Mouse (Mus musculus) neural tube, embryonic 12.5 days (tissue): ENCODE results near the gene Hpd. TPM values are rescaled to one million over a fixed set of nuclear protein-coding genes. Genes with fewer than 3 reads are reported as not detected.

Experiments used
- ATAC-seq: fragments of 200-750 bp; cut with Nextera tagmentation; 2 replicates; pipeline ENCODE4 v1.8.0; 2017; ENCODE audit warnings: low read depth, mild to moderate bottlenecking, moderate TSS enrichment, moderate library complexity; ENCODE audit not compliant: low FRiP score
- H3K27ac ChIP-seq: fragments of 300-500 bp; sonication (generic); 2 replicates; pipeline ENCODE4 v1.5.1; 2016
- H3K27me3 ChIP-seq: fragments of 300-500 bp; sonication (generic); replicated peaks from 2 replicates; pipeline ENCODE4 v1.6.1; 2016; ENCODE audit warnings: mild to moderate bottlenecking
- H3K36me3 ChIP-seq: fragments of 300-500 bp; sonication (generic); 2 replicates; pipeline ENCODE4 v1.6.1; 2016; ENCODE audit warnings: mild to moderate bottlenecking
- H3K4me1 ChIP-seq: fragments of 300-500 bp; sonication (generic); 2 replicates; pipeline ENCODE4 v1.6.1; 2016
- H3K4me2 ChIP-seq: fragments of 300-500 bp; sonication (generic); replicated peaks from 2 replicates; pipeline ENCODE4 v1.6.1; 2016; ENCODE audit warnings: mild to moderate bottlenecking
- H3K4me3 ChIP-seq: fragments of 300-500 bp; sonication (generic); 2 replicates; pipeline ENCODE4 v1.5.1; 2016
- H3K9ac ChIP-seq: fragments of 300-500 bp; sonication (generic); 2 replicates; pipeline ENCODE4 v1.6.1; 2016; ENCODE audit warnings: mild to moderate bottlenecking
- H3K9me3 ChIP-seq: fragments of 300-500 bp; sonication (generic); 2 replicates; pipeline ENCODE4 v1.6.1; 2016; ENCODE audit warnings: mild to moderate bottlenecking
- WGBS: fragments of 180-500 bp; shearing (Covaris S2); methylation state at CpG from one replicate; pipeline ENCODE4 v1.1.7; 2016; 5-methylcytosine and 5-hydroxymethylcytosine counted together
- polyA plus RNA-seq: library from polyadenylated mRNA; unstranded; fragments of >200 nt; fragmentation: Nextera tagmentation; extraction: Ambion mirVana; gene quantifications from 2 replicates; pipeline ENCODE4 v1.2.1, GENCODE M21; 2016

Hpd gene
- polyA plus RNA-seq, 1 experiment from 2014 or later = not detected

GRCm38 (mm10) chr5:123180390-123180789, 2.1 kb downstream of the Hpd start:
- no peak for ATAC-seq
- no peak overlapping the region for H3K9ac ChIP-seq
- WGBS = 93% methylated on average over 15 of the region's 15 CpGs
- no peak overlapping the region for H3K4me2 ChIP-seq
- H3K27ac ChIP-seq = no peak overlapping the region
- H3K4me3 ChIP-seq = no peak overlapping the region
- no peaks in the 10 kb centered on the region for H3K27me3 ChIP-seq
- H3K4me1 ChIP-seq = no peaks in the 10 kb centered on the region
- no peaks in the 10 kb centered on the region for H3K9me3 ChIP-seq
- H3K36me3 ChIP-seq = no peaks in the 10 kb centered on the region

DNA sequence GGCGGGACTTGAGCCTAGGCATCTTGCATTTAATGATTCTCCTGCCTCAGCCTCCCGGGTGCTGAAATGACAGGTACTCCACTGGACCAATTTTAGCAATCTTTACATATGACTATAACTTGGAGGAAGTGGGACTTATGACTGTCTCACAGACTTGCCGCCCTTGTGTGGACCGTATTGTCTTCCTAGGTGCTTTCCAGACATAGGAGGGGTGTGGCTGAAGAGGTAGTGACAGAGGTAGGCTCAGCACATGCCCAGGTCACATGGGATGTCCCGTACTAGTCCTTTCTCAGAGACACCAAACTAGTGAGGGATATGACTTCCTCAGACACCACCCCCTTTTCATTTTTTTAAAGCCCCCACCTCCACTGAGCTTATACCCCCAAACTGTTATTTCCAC, 3.7 kb downstream of the Hpd start:
- no peak for ATAC-seq
- no peak overlapping the region for H3K27ac ChIP-seq
- no peaks in the 10 kb centered on the region for H3K27me3 ChIP-seq
- H3K4me1 ChIP-seq = no peaks in the 10 kb centered on the region
- no peaks in the 10 kb centered on the region for H3K36me3 ChIP-seq
- no peak overlapping the region for H3K4me2 ChIP-seq
- H3K4me3 ChIP-seq = no peak overlapping the region
- no peaks in the 10 kb centered on the region for H3K9me3 ChIP-seq
- H3K9ac ChIP-seq = no peak overlapping the region
- 93% methylated on average over 5 of the region's 5 CpGs for WGBS

DNA sequence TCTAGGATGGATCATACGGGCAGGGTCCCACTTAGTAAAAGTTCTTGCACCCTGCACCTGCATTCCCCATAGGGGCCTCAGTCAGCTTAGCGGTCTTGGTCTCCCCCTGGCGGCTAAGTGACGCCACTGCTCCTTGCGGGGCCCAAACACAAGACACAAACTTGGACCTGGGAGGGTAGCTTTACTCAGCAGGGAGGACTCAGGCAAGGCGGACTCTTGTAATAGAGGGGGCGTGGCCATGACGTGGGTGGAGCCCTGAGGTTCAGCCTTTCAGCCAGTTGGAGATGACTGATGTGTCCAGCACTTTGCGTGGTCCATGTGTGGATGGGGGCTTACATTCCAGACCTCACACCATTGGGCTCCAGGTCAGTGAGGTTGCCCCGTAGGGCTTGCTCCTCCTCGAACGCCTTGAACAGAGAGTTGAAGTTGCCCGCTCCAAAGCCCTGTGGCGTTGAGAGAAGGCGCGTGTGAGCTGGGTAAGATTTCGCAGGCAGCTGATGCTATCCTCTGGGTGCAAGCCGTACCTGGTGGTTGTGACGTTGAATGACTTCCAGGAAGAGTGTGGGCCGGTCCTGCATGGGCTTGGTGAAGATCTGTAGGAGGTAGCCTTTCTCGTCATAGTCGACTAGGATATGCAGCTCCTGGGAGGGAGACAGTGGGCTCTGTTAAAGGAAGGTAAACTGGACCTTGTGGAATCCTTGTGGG, 10.7 kb downstream of the Hpd start:
- peak overlapping the region; percentile 46 for H3K4me2 ChIP-seq
- H3K27ac ChIP-seq = no peak overlapping the region
- no peak overlapping the region for H3K9ac ChIP-seq
- H3K9me3 ChIP-seq = no peaks in the 10 kb centered on the region
- ATAC-seq = peak; percentile 65; the same call in 1 of the 2 replicates
- no peaks in the 10 kb centered on the region for H3K27me3 ChIP-seq
- peaks cover 3% of the 10 kb centered on the region for H3K36me3 ChIP-seq
- 15% methylated on average over 22 of the region's 22 CpGs for WGBS
- peaks cover 6% of the 10 kb centered on the region for H3K4me1 ChIP-seq
- peak overlapping the region; percentile 21; the same call in 1 of the 2 replicates for H3K4me3 ChIP-seq

DNA sequence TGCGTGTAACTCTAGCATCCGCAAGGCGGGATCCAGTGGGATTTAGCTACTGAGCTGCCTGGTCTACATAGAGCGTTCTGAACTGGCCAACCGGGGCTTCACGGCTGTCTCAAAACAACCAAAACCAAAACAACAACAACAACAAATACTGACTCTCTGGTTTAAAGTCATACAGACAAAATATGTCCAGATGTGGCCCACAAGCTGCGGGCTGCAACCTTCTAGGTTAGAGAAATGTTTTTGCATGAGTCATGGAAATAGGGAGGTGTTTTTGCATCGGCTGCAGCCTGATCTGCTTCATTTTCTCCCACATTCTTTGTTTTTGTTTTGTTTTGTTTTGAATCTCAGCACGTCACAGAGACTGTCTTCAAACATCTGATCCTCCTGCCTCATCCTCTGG, 12.2 kb downstream of the Hpd start:
- Histone ChIP-seq H3K9ac (no peak overlapping the region), H3K4me1 (peaks cover 6% of the 10 kb centered on the region), H3K27me3 (no peaks in the 10 kb centered on the region), H3K4me3 (no peak overlapping the region), H3K9me3 (no peaks in the 10 kb centered on the region), H3K36me3 (peaks cover 15% of the 10 kb centered on the region), H3K4me2 (no peak overlapping the region), H3K27ac (no peak overlapping the region)
- no peak for ATAC-seq
- WGBS = 81% methylated on average over 9 of the region's 9 CpGs

GRCm38 (mm10) chr5:123169284-123169683, 13.2 kb downstream of the Hpd start, which contains the start of gene Psmd9:
Gene Psmd9 (plus strand): TSS chr5:123169413.
- no peak for ATAC-seq

DNA sequence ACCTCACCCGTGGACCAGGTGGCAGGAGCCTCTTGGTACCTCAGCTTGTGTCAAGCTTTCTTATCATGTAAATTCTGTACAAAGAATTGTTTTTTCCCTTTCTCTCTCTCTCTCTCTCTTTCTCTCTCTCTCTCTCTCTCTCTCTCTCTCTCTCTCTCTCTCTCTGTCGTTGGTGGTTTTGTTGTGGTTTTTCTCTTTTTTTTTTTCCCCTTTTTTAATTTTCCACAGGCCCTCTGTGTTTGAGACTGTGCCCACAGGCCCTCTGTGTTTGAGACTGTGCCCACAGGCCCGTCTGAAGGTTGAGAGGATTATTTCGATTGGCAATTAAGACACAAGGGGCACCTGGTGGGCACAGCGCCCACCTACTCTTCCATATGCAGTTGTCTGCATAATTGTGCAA, 14.9 kb downstream of the Hpd start:
- Histone ChIP-seq H3K4me3 (no peak overlapping the region), H3K27me3 (no peaks in the 10 kb centered on the region), H3K9ac (no peak overlapping the region), H3K4me2 (no peak overlapping the region), H3K4me1 (peaks cover 6% of the 10 kb centered on the region), H3K9me3 (no peaks in the 10 kb centered on the region), H3K36me3 (peaks cover 37% of the 10 kb centered on the region), H3K27ac (no peak overlapping the region)
- ATAC-seq = no peak
- WGBS = 82% methylated on average over 5 of the region's 5 CpGs

More at GRCm38 (mm10) chr5:123169284-123169683, 13.2 kb downstream of the Hpd start, which contains the start of gene Psmd9:
- H3K9ac ChIP-seq = no peak within 1 kb of the TSS
- H3K4me2 ChIP-seq = no peak within 1 kb of the TSS
- H3K36me3 ChIP-seq = peaks cover 20% of the 10 kb centered on the region
- no peak within 1 kb of the TSS for H3K27ac ChIP-seq
- H3K9me3 ChIP-seq = no peaks in the 10 kb centered on the region
- H3K27me3 ChIP-seq = no peaks in the 10 kb centered on the region
- peaks cover 6% of the 10 kb centered on the region for H3K4me1 ChIP-seq
- 86% methylated on average over 5 of the region's 5 CpGs for WGBS
- H3K4me3 ChIP-seq = no peak within 1 kb of the TSS

- H3K4me3 ChIP-seq = no peak overlapping the region
- no peaks in the 10 kb centered on the region for H3K9me3 ChIP-seq
- no peaks in the 10 kb centered on the region for H3K27me3 ChIP-seq
- no peak overlapping the region for H3K4me2 ChIP-seq
- ATAC-seq = no peak
- H3K9ac ChIP-seq = no peak overlapping the region
- no peak overlapping the region for H3K27ac ChIP-seq
- H3K36me3 ChIP-seq = peaks cover 48% of the 10 kb centered on the region
- WGBS = 92% methylated on average over 10 of the region's 10 CpGs
- H3K4me1 ChIP-seq = no peaks in the 10 kb centered on the region
Observed at GRCm38 (mm10) chr5:123166437-123166836, 16.1 kb downstream of the Hpd start.

- Histone ChIP-seq H3K36me3 (peaks cover 83% of the 10 kb centered on the region), H3K9me3 (no peaks in the 10 kb centered on the region), H3K27me3 (no peaks in the 10 kb centered on the region)
Observed at GRCm38 (mm10) chr5:123162942-123163341, 19.6 kb downstream of the Hpd start.

DNA sequence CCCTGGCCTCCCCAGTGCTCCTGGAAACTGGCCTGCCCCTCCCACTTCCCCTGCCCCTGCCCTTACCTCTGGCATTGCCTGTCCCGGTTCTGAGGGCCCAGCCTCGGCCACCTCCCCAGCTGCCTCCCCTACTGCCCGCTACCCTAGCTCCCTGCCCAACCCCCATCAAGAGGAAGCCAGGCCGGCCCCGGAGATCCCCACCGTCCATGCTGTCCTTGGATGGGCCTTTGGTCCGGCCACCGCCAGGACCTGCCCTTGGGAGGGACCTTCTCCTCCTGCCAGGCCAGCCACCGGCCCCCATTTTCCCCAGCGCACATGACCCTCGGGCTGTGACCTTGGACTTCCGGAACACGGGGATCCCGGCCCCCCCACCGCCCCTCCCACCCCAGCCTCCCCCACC, 22.2 kb downstream of the Hpd start:
- Histone ChIP-seq H3K9me3 (no peaks in the 10 kb centered on the region), H3K36me3 (peaks cover 83% of the 10 kb centered on the region), H3K4me2 (no peak overlapping the region), H3K9ac (no peak overlapping the region), H3K27ac (no peak overlapping the region), H3K4me3 (no peak overlapping the region), H3K4me1 (no peaks in the 10 kb centered on the region), H3K27me3 (no peaks in the 10 kb centered on the region)
- 94% methylated on average over 14 of the region's 15 CpGs for WGBS
- ATAC-seq = no peak

More at GRCm38 (mm10) chr5:123162942-123163341, 19.6 kb downstream of the Hpd start:
- H3K4me1 ChIP-seq = no peaks in the 10 kb centered on the region
- no peak overlapping the region for H3K4me2 ChIP-seq
- no peak overlapping the region for H3K4me3 ChIP-seq
- no peak for ATAC-seq
- no peak overlapping the region for H3K9ac ChIP-seq
- no peak overlapping the region for H3K27ac ChIP-seq
- 86% methylated on average over 9 of the region's 9 CpGs for WGBS

DNA sequence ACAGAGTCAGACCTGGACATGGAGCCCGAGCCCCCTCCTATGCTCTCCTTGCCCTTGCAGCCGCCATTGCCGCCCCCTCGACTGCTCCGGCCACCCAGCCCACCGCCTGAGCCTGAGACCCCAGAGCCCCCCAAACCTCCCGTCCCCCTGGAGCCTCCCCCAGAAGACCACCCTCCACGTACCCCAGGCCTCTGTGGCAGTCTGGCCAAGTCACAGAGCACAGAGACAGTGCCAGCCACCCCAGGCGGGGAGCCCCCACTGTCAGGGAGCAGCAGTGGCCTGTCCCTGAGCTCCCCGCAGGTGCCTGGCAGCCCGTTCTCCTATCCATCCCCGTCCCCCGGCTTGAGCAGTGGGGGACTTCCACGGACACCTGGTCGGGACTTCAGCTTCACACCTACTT, 22.7 kb downstream of the Hpd start:
- H3K9ac ChIP-seq = no peak overlapping the region
- H3K27me3 ChIP-seq = no peaks in the 10 kb centered on the region
- WGBS = 97% methylated on average over 15 of the region's 15 CpGs
- no peak for ATAC-seq
- H3K36me3 ChIP-seq = peaks cover 85% of the 10 kb centered on the region
- H3K4me1 ChIP-seq = no peaks in the 10 kb centered on the region
- no peak overlapping the region for H3K4me3 ChIP-seq
- H3K9me3 ChIP-seq = no peaks in the 10 kb centered on the region
- no peak overlapping the region for H3K4me2 ChIP-seq
- H3K27ac ChIP-seq = no peak overlapping the region

DNA sequence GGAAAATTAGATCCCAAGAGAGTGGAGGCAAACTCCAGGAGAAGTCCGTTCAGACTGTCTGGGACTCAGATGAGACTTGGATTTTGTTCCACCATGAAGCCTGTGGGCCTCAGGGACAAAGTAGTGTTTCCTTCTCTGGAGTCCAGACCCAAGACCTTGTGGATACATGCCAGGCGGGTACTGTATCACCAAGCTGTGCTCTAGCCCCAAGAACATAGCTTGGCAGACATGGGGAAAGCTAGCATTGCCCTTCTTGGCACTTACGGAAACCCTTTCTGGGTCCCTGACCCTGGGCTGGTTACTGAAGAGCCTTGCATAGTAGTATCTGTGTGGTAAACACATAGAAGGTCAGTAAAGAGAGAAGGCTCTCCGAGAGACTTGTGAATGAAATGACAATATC, 23.1 kb downstream of the Hpd start:
- Histone ChIP-seq H3K4me1 (no peaks in the 10 kb centered on the region), H3K4me2 (no peak overlapping the region), H3K27ac (no peak overlapping the region), H3K9me3 (no peaks in the 10 kb centered on the region), H3K27me3 (no peaks in the 10 kb centered on the region), H3K36me3 (peaks cover 86% of the 10 kb centered on the region), H3K9ac (no peak overlapping the region), H3K4me3 (no peak overlapping the region)
- WGBS = 93% methylated on average over 4 of the region's 4 CpGs
- ATAC-seq = no peak

- 92% methylated on average over 4 of the region's 4 CpGs for WGBS
- ATAC-seq = no peak
Observed at GRCm38 (mm10) chr5:123157972-123158371, 24.6 kb downstream of the Hpd start.

GRCm38 (mm10) chr5:123156763-123157162, 25.8 kb downstream of the Hpd start:
- no peak overlapping the region for H3K9ac ChIP-seq
- H3K27me3 ChIP-seq = no peaks in the 10 kb centered on the region
- H3K36me3 ChIP-seq = peaks cover 85% of the 10 kb centered on the region
- no peak overlapping the region for H3K27ac ChIP-seq
- no peaks in the 10 kb centered on the region for H3K9me3 ChIP-seq
- H3K4me1 ChIP-seq = 0 out of 2 replicates have a peak, but pooled peaks cover 3% of the 10 kb centered on the region
- no peak overlapping the region for H3K4me3 ChIP-seq
- no peak overlapping the region for H3K4me2 ChIP-seq
- 89% methylated on average over 12 of the region's 12 CpGs for WGBS
- ATAC-seq = no peak

More at GRCm38 (mm10) chr5:123157972-123158371, 24.6 kb downstream of the Hpd start:
- no peak overlapping the region for H3K27ac ChIP-seq
- no peak overlapping the region for H3K9ac ChIP-seq
- no peaks in the 10 kb centered on the region for H3K9me3 ChIP-seq
- 0 out of 2 replicates have a peak, but pooled peaks cover 3% of the 10 kb centered on the region for H3K4me1 ChIP-seq
- peaks cover 85% of the 10 kb centered on the region for H3K36me3 ChIP-seq
- H3K4me3 ChIP-seq = no peak overlapping the region
- H3K4me2 ChIP-seq = no peak overlapping the region
- H3K27me3 ChIP-seq = no peaks in the 10 kb centered on the region
